Mouse (Mus musculus): ENCODE data around the gene Zmynd15. TPM values are rescaled to one million over a fixed set of nuclear protein-coding genes. Genes with fewer than 3 reads are reported as not detected.

Zmynd15 gene
- total and polyA plus RNA-seq, 2 experiments: 0.74 to 4.4 TPM

DNA sequence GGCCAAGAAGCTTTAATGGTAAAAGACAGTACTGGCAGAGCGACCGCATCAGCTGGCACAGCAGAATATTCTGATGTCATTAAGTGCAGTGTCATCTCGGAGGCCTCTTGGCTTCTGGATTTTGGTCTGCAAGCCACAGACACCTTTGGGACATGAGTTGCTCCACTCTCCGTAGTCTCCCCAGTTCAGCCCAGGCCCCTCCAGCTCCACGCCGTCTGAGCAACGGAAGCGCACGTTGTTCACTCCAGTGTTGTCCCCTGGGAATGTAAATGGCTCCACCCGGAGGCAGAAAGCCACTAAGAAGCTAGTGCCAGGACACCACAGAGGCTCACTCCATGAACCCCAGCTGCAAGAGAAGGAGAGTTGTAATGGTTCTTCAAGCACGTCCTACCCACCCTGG is 54.3 kb downstream of the Zmynd15 start:
- H3K79me2 ChIP-seq (ENCODE audit: control insufficient read depth, insufficient read depth, low read length): no peaks in the 10 kb centered on the region
- TF ChIP-seq CTCF (IDR thresholded peaks at IDR 0.05; ENCODE audit: low read depth, low read length) (no peak), POLR2A (IDR thresholded peaks at IDR 0.05; ENCODE audit: extremely low read depth, insufficient read depth, low read length) (no peak)
- no peak for DNase-seq (ENCODE audit: extremely low read depth, low read depth, low spot score)
- H3K9ac ChIP-seq (ENCODE audit: low read depth, low read length): 0 out of 2 replicates have a peak overlapping the region, but pooled peaks have one; percentile 6
- no peak overlapping the region for H3K4me3 ChIP-seq (ENCODE audit: insufficient read depth, low read depth, low read length)
- H3K4me1 ChIP-seq (ENCODE audit: control insufficient read depth, insufficient read depth, low read length): peaks cover 7% of the 10 kb centered on the region
- WGBS: 81% methylated on average over 11 of the region's 11 CpGs
- peak overlapping the region; percentile 31; the same call in 1 of the 2 replicates for H3K27ac ChIP-seq (replicated peaks; ENCODE audit: insufficient read depth, low read depth, low read length)
- H3K27me3 ChIP-seq (ENCODE audit: control insufficient read depth, insufficient read depth, low read length): no peaks in the 10 kb centered on the region
- no peaks in the 10 kb centered on the region; the same call in 1 of the 2 replicates for H3K36me3 ChIP-seq (ENCODE audit: control insufficient read depth, insufficient read depth, low read length)

DNA sequence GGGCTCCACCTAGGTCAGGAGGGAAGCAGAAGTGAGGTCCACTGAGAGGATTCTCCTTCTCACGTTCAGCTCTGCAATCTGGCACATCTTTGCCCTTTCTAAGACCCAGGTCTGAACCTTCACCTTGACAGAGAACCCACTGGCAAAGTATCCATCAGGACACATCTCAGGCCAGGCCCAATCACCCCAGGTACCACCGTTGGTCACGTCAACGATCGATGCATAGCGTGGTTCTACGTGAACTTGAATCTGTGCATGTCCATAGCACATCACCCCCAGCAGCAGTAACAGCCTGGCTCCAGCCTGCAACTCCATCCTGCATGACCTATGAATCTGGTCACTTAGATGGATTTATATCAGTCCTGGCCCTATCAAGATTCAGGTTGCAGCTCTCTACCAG is 55.1 kb downstream of the Zmynd15 start, which contains the start of gene Vmo1:
Vmo1 (minus strand) TSS at position 329 of the 400 bp plus-strand sequence.
- H3K36me3 ChIP-seq (ENCODE audit: control insufficient read depth, insufficient read depth, low read length): no peaks in the 10 kb centered on the region; the same call in 1 of the 2 replicates

More for the DNA sequence above, 55.1 kb downstream of the Zmynd15 start, which contains the start of gene Vmo1:
- H3K27me3 ChIP-seq (ENCODE audit: control insufficient read depth, insufficient read depth, low read length): no peaks in the 10 kb centered on the region
- no peak within 1 kb of the TSS for H3K4me3 ChIP-seq (ENCODE audit: insufficient read depth, low read depth, low read length)
- TF ChIP-seq CTCF (IDR thresholded peaks at IDR 0.05; ENCODE audit: low read depth, low read length) (no peak), POLR2A (IDR thresholded peaks at IDR 0.05; ENCODE audit: extremely low read depth, insufficient read depth, low read length) (no peak)
- DNase-seq (ENCODE audit: extremely low read depth, low read depth, low spot score): no peak
- peaks cover 7% of the 10 kb centered on the region for H3K4me1 ChIP-seq (ENCODE audit: control insufficient read depth, insufficient read depth, low read length)
- no peaks in the 10 kb centered on the region for H3K79me2 ChIP-seq (ENCODE audit: control insufficient read depth, insufficient read depth, low read length)
- H3K27ac ChIP-seq (replicated peaks; ENCODE audit: insufficient read depth, low read depth, low read length): peak within 1 kb of the TSS; percentile 31; the same call in 1 of the 2 replicates
- 0 out of 2 replicates have a peak within 1 kb of the TSS, but pooled peaks have one; percentile 6 for H3K9ac ChIP-seq (ENCODE audit: low read depth, low read length)
- 91% methylated on average over 7 of the region's 7 CpGs for WGBS

Other genes starting within 250 kb of the Zmynd15 start
Only the 30 nearest of the 31 such genes appear.
- gene Slc16a13, start 238.4 kb upstream of the Zmynd15 start, total RNA-seq (2014; rRNA removed): 0.47 and 1.3 TPM in 2 replicates
- 1.7 and 3.3 TPM in 2 replicates for gene Slc16a13, start 238.4 kb upstream of the Zmynd15 start, polyA plus RNA-seq (2012; rRNA removed)
- 0.74 and 0.81 TPM in 2 replicates for gene Bcl6b, start 229.6 kb upstream of the Zmynd15 start, total RNA-seq (2014; rRNA removed)
- 0.56 and 1.3 TPM in 2 replicates for gene Bcl6b, start 229.6 kb upstream of the Zmynd15 start, polyA plus RNA-seq (2012; rRNA removed)
- gene 0610010K14Rik, start 221.5 kb upstream of the Zmynd15 start, total RNA-seq (2014; rRNA removed): 6.5 and 9.9 TPM in 2 replicates
- gene 0610010K14Rik, start 221.5 kb upstream of the Zmynd15 start, polyA plus RNA-seq (2012; rRNA removed): 30.6 and 34.0 TPM in 2 replicates
- gene Gm21988, start 219.6 kb upstream of the Zmynd15 start, total RNA-seq (2014; rRNA removed): 0.28 and 1.5 TPM in 2 replicates
- 5.8 and 6.8 TPM in 2 replicates for gene Gm21988, start 219.6 kb upstream of the Zmynd15 start, polyA plus RNA-seq (2012; rRNA removed)
- gene Rnasek, start 219.6 kb upstream of the Zmynd15 start, total RNA-seq (2014; rRNA removed): 7.7 and 9.3 TPM in 2 replicates
- 158 and 176 TPM in 2 replicates for gene Rnasek, start 219.6 kb upstream of the Zmynd15 start, polyA plus RNA-seq (2012; rRNA removed)
- 0.09 and 0.20 TPM in 2 replicates for gene Alox12, start 204.1 kb upstream of the Zmynd15 start, total RNA-seq (2014; rRNA removed)
- 0.28 and 0.46 TPM in 2 replicates for gene Alox12, start 204.1 kb upstream of the Zmynd15 start, polyA plus RNA-seq (2012; rRNA removed)
- gene Alox12e, start 136.8 kb upstream of the Zmynd15 start, total RNA-seq (2014; rRNA removed): not detected in 2 replicates
- not detected in 2 replicates for gene Alox12e, start 136.8 kb upstream of the Zmynd15 start, polyA plus RNA-seq (2012; rRNA removed)
- gene Alox15, start 107.4 kb upstream of the Zmynd15 start, total RNA-seq (2014; rRNA removed): 0.07 and 0.09 TPM in 2 replicates
- 0.10 TPM in 1 of 2 replicates, not detected in the other for gene Alox15, start 107.4 kb upstream of the Zmynd15 start, polyA plus RNA-seq (2012; rRNA removed)
- 3.1 and 3.3 TPM in 2 replicates for gene Pelp1, start 49.4 kb upstream of the Zmynd15 start, total RNA-seq (2014; rRNA removed)
- 7.7 and 7.9 TPM in 2 replicates for gene Pelp1, start 49.4 kb upstream of the Zmynd15 start, polyA plus RNA-seq (2012; rRNA removed)
- gene Arrb2, start 26.8 kb upstream of the Zmynd15 start, total RNA-seq (2014; rRNA removed): 9.5 and 11.5 TPM in 2 replicates
- gene Arrb2, start 26.8 kb upstream of the Zmynd15 start, polyA plus RNA-seq (2012; rRNA removed): 14.7 and 22.2 TPM in 2 replicates
- 11.2 and 13.3 TPM in 2 replicates for gene Med11, start 7.5 kb upstream of the Zmynd15 start, total RNA-seq (2014; rRNA removed)
- gene Med11, start 7.5 kb upstream of the Zmynd15 start, polyA plus RNA-seq (2012; rRNA removed): 9.4 and 10.4 TPM in 2 replicates
- 5.7 and 10.2 TPM in 2 replicates for gene Cxcl16, start 551 bp downstream of the Zmynd15 start, total RNA-seq (2014; rRNA removed)
- gene Cxcl16, start 551 bp downstream of the Zmynd15 start, polyA plus RNA-seq (2012; rRNA removed): 7.2 and 10.2 TPM in 2 replicates
- not detected in 2 replicates for gene Tm4sf5, start 45.8 kb downstream of the Zmynd15 start, total RNA-seq (2014; rRNA removed)
- not detected in 2 replicates for gene Tm4sf5, start 45.8 kb downstream of the Zmynd15 start, polyA plus RNA-seq (2012; rRNA removed)
- gene Vmo1, start 55.2 kb downstream of the Zmynd15 start, total RNA-seq (2014; rRNA removed): 3.2 and 3.9 TPM in 2 replicates
- 5.5 and 7.3 TPM in 2 replicates for gene Vmo1, start 55.2 kb downstream of the Zmynd15 start, polyA plus RNA-seq (2012; rRNA removed)
- gene Gltpd2, start 59.8 kb downstream of the Zmynd15 start, total RNA-seq (2014; rRNA removed): 74.9 and 91.6 TPM in 2 replicates
- 276 and 320 TPM in 2 replicates for gene Gltpd2, start 59.8 kb downstream of the Zmynd15 start, polyA plus RNA-seq (2012; rRNA removed)
- 291 and 298 TPM in 2 replicates for gene Psmb6, start 65.9 kb downstream of the Zmynd15 start, total RNA-seq (2014; rRNA removed)
- gene Psmb6, start 65.9 kb downstream of the Zmynd15 start, polyA plus RNA-seq (2012; rRNA removed): 312 and 336 TPM in 2 replicates
- gene Gm40193, start 73.5 kb downstream of the Zmynd15 start, total RNA-seq (2014; rRNA removed): not detected in 2 replicates
- not detected in 2 replicates for gene Gm40193, start 73.5 kb downstream of the Zmynd15 start, polyA plus RNA-seq (2012; rRNA removed)
- gene Pld2, start 80.6 kb downstream of the Zmynd15 start, total RNA-seq (2014; rRNA removed): 3.3 and 3.8 TPM in 2 replicates
- 6.4 and 9.5 TPM in 2 replicates for gene Pld2, start 80.6 kb downstream of the Zmynd15 start, polyA plus RNA-seq (2012; rRNA removed)
- gene Mink1, start 103.4 kb downstream of the Zmynd15 start, total RNA-seq (2014; rRNA removed): 11.0 and 14.4 TPM in 2 replicates
- gene Mink1, start 103.4 kb downstream of the Zmynd15 start, polyA plus RNA-seq (2012; rRNA removed): 38.4 and 51.4 TPM in 2 replicates
- gene 4930544D05Rik, start 156.4 kb downstream of the Zmynd15 start, total RNA-seq (2014; rRNA removed): not detected in 2 replicates
- not detected in 2 replicates for gene 4930544D05Rik, start 156.4 kb downstream of the Zmynd15 start, polyA plus RNA-seq (2012; rRNA removed)
- 0.07 and 0.09 TPM in 2 replicates for gene Chrne, start 159.8 kb downstream of the Zmynd15 start, total RNA-seq (2014; rRNA removed)
- gene Chrne, start 159.8 kb downstream of the Zmynd15 start, polyA plus RNA-seq (2012; rRNA removed): 1.1 and 1.3 TPM in 2 replicates
- 0.07 TPM in 1 of 2 replicates, not detected in the other for gene Gp1ba, start 179.7 kb downstream of the Zmynd15 start, total RNA-seq (2014; rRNA removed)
- 0.09 TPM in 1 of 2 replicates, not detected in the other for gene Gp1ba, start 179.7 kb downstream of the Zmynd15 start, polyA plus RNA-seq (2012; rRNA removed)
- gene Rnf167, start 187.8 kb downstream of the Zmynd15 start, total RNA-seq (2014; rRNA removed): 34.3 and 37.7 TPM in 2 replicates
- gene Rnf167, start 187.8 kb downstream of the Zmynd15 start, polyA plus RNA-seq (2012; rRNA removed): 68.4 and 75.4 TPM in 2 replicates
- 108 and 109 TPM in 2 replicates for gene Slc25a11, start 188.0 kb downstream of the Zmynd15 start, total RNA-seq (2014; rRNA removed)
- 113 and 118 TPM in 2 replicates for gene Slc25a11, start 188.0 kb downstream of the Zmynd15 start, polyA plus RNA-seq (2012; rRNA removed)
- gene Pfn1, start 195.2 kb downstream of the Zmynd15 start, total RNA-seq (2014; rRNA removed): 132 and 210 TPM in 2 replicates
- 583 and 713 TPM in 2 replicates for gene Pfn1, start 195.2 kb downstream of the Zmynd15 start, polyA plus RNA-seq (2012; rRNA removed)
- gene Eno3, start 197.8 kb downstream of the Zmynd15 start, total RNA-seq (2014; rRNA removed): 3.0 and 3.3 TPM in 2 replicates
- gene Eno3, start 197.8 kb downstream of the Zmynd15 start, polyA plus RNA-seq (2012; rRNA removed): 4.0 and 4.5 TPM in 2 replicates
- 29.4 and 31.6 TPM in 2 replicates for gene Spag7, start 210.0 kb downstream of the Zmynd15 start, total RNA-seq (2014; rRNA removed)
- gene Spag7, start 210.0 kb downstream of the Zmynd15 start, polyA plus RNA-seq (2012; rRNA removed): 21.0 and 24.0 TPM in 2 replicates
- gene Camta2, start 228.7 kb downstream of the Zmynd15 start, total RNA-seq (2014; rRNA removed): 2.3 and 3.0 TPM in 2 replicates
- gene Camta2, start 228.7 kb downstream of the Zmynd15 start, polyA plus RNA-seq (2012; rRNA removed): 14.7 and 16.9 TPM in 2 replicates
- 14.1 and 18.4 TPM in 2 replicates for gene Inca1, start 240.7 kb downstream of the Zmynd15 start, total RNA-seq (2014; rRNA removed)
- gene Inca1, start 240.7 kb downstream of the Zmynd15 start, polyA plus RNA-seq (2012; rRNA removed): 19.5 and 29.9 TPM in 2 replicates
- 50.8 and 60.9 TPM in 2 replicates for gene Kif1c, start 241.1 kb downstream of the Zmynd15 start, total RNA-seq (2014; rRNA removed)
- 75.6 and 93.7 TPM in 2 replicates for gene Kif1c, start 241.1 kb downstream of the Zmynd15 start, polyA plus RNA-seq (2012; rRNA removed)